Mouse (Mus musculus): ENCODE data around the gene Alpk1.

Alpk1 gene

GRCm38 (mm10) chr3:127743614-127744365 is 36.5 kb downstream of the Alpk1 start:
- DNase-seq (ENCODE audit: low spot score in 2 of 2): no peak

DNA sequence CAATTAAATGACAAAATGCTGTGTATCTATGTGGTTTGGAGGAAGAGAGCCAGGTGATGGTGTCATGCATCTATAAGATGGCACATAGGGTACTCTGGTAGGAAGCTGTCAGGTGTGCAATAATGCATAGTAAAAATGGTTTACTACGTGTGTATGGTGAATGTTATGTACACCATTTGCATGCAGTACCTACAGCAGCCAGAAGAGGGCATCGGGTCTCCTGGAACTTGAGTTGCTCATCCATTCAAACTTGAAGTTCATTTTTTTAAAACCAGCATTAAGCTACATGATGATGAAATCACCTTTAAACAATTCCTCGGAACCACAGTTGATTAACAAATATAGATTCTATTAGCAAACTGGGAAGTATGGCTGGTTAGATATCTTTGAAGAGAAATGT is 38.9 kb downstream of the Alpk1 start:
- no peak for DNase-seq (ENCODE audit: low spot score in 2 of 2)

GRCm38 (mm10) chr3:127737876-127738275 is 42.5 kb downstream of the Alpk1 start:
- no peak for DNase-seq (ENCODE audit: low spot score in 2 of 2)

DNA sequence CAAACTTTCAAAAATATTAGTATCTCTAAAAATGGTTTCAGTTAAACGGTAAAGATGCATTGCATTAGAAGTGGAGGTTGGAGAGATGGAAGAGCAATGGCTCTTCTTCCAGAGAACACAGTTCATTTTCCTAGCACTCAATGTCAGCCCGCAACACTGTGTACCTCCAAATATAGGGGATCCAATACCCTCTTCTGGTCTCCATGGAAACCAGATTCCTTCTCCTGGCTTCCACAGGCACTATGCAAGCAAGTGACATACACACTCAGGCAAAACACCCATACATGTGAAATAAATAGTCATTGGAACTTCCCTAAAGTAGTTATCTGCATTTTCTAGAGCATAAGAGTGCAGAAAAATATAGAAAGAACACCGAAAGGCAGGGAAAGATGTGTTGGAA is 44.9 kb downstream of the Alpk1 start:
- no peak for DNase-seq (ENCODE audit: low spot score in 2 of 2)

- DNase-seq (ENCODE audit: low spot score in 2 of 2): no peak
Measured at GRCm38 (mm10) chr3:127729513-127730137, 50.7 kb downstream of the Alpk1 start.

GRCm38 (mm10) chr3:127728851-127729512 is 51.3 kb downstream of the Alpk1 start:
- DNase-seq (ENCODE audit: low spot score in 2 of 2): no peak

- DNase-seq (ENCODE audit: low spot score in 2 of 2): no peak
Measured at GRCm38 (mm10) chr3:127728046-127728445, 52.3 kb downstream of the Alpk1 start.

- no peak for DNase-seq (ENCODE audit: low spot score in 2 of 2)
Measured at GRCm38 (mm10) chr3:127720948-127721347, 59.4 kb downstream of the Alpk1 start.

DNA sequence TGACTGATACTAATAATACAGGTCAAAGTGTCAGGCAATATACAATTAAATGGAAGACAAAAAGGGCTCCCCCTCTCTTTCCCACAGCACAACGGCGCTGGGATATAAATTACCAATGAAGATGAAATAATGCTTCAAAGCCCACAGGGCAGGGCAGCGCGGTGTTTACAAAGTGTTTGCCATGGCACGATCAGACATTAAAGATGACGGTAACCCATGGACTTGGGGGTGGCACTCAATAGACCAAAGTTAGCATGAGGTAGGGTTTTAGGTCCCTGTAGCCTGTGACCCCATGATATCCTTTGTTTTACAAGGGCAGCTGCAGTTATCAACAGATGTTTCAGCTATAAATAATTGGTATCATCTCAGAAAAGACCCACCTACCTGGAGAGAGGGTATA is 60.3 kb downstream of the Alpk1 start:
- no peak for DNase-seq (ENCODE audit: low spot score in 2 of 2)

DNA sequence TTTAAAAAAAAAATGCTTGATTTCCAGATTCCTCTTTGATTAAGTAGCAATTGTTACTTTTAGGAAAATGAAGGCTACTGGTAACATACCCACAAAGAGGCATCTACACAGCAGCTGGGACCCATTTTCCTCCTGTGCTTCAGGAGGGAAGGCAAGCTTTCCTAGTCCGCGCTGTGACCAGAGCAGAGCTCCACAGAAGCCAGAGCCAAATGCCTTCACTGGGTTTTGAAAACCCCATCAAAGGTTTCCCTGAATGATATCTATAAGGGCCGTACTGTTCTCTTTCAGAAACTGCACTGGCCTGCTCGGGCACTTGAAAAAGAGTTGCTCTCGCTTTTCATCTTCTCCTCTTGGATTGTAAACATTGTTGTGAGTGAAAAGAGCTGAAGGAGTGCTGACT is 60.7 kb downstream of the Alpk1 start:
- DNase-seq (ENCODE audit: low spot score in 2 of 2): no peak

GRCm38 (mm10) chr3:127716759-127717158 is 63.6 kb downstream of the Alpk1 start:
- no peak for DNase-seq (ENCODE audit: low spot score in 2 of 2)

DNA sequence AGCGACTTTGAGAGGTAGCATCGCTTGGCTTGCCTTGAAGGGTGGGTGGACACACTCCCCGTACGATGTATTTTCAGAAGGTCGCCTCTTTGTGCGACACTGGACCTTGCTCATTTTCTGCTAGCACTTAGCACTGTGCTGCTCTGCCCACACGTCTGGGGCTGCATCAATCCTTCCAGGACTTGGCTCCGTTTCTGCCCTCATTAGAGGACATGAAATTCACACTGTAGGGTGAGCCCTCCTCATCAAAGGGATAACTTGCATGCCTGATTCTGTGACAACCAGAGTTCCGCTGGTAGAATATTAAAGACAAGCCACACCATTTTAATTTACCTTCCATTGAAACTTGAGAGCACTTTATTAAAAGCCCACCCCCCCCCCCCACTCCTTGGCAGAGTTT is 67.2 kb downstream of the Alpk1 start:
- DNase-seq (ENCODE audit: low spot score in 2 of 2): no peak

GRCm38 (mm10) chr3:127711536-127711935 is 68.8 kb downstream of the Alpk1 start:
- DNase-seq (ENCODE audit: low spot score in 2 of 2): no peak

DNA sequence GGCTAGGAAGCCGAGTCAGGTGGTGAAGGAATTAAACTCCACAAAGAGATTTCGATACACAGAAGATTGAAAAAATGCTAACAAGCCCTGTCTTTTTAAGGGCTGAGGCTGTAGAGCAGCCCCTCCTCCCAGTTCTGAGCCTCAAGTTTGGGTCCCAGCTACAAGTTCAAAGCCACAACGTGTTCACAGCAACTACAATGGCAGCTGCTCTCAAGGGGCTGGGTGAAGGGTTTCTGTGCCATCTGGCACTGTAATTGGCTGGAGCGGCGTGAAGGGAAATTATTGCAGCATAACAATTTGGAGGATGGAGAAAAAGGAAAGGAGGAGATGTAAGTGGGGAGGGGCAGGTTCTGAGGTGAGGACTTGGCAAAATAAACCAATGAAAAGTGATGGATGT is 73.2 kb downstream of the Alpk1 start:
- no peak for DNase-seq (ENCODE audit: low spot score in 2 of 2)

DNA sequence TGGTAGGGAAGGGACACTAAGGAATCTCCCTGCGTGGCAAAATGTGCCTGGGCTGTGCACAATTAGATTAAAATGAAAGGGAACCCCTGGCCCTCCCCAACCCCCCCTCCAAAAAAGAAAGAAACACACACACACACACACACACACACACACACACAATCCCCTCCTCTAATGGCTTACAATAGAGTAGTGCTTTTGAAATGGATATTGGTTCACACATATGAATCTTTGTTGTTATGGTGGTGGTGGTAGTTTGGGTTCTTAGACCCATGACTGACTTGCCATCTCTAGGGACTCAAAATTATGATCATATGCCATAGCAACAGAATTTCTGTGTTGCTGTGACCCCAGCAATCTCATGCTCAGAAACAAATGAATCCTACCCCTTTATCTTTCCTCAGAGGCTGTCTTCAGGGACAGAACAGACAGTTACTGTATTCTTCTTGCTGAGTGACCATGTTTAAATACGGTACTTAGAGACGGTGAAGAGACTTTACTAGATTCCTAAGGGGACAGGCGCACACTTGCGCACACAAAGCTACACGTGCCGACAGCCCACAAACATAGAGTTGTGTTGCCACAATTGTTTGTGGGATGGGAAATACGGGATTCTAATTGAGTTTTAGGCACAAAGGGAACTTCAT is 73.8 kb downstream of the Alpk1 start:
- DNase-seq (ENCODE audit: low spot score in 2 of 2): no peak

DNA sequence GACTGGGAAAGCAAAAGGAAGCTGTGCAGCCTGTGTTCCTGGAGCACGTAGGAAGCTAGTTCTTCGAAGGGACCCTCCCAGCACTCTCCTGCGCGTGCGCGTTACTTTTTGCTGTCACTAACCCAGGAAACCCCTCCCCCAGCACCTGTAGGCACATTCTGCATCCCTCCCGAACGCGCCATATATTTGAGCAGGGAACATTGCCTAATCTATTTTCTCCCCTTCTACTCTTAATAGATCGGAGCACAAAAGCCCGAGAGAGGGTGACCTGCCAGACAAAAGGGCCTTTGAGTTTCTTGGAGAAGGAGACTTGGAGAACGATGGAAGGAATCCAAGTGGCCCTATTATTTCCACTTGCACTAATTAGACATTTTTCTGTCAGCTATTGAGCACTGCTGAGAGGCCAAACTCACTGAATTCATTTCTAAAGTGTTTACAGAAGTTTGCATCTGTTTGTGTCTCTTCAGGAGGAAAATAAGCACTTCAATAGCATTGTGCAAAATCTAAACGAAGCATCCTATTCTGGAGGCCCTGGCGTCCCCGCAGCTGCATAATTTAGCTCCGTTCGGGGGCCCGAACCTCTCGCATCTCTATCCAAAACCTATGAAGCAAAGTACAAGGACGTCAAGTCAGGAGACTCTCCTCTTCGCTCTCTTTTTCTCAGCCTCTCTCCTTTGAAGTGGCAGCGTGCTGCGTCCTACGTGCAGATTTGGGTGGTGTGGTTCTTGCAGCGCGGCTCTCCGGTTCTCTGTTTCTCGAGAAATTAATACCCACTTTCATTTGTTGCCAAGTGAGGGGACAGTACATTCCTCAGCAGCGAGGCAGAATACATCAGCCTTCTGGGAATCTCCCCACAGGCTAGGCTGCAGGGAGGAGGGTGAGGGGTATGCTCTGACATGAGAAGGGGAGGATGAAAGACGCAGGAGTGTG is 74.5 kb downstream of the Alpk1 start:
- DNase-seq (ENCODE audit: low spot score in 2 of 2): peak; percentile 7 to 20

DNA sequence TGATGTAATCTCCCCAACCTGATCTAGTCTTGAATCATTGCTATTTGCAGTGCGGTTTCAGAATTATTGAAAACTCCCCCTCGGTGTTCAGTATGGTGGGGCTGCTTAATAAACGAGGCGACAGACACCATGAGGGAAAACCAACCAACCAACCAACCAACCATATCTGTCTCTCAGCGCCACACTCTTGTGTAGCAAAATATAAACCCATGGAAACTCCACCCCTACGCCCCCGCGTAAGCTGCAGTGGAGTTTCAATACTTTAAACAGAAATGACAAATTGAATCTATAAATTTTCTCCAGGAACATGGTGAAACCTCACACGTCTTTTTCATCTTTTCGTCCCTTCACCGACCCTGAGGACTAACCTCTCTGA is 75.2 kb downstream of the Alpk1 start:
- DNase-seq (ENCODE audit: low spot score in 2 of 2): no peak

DNA sequence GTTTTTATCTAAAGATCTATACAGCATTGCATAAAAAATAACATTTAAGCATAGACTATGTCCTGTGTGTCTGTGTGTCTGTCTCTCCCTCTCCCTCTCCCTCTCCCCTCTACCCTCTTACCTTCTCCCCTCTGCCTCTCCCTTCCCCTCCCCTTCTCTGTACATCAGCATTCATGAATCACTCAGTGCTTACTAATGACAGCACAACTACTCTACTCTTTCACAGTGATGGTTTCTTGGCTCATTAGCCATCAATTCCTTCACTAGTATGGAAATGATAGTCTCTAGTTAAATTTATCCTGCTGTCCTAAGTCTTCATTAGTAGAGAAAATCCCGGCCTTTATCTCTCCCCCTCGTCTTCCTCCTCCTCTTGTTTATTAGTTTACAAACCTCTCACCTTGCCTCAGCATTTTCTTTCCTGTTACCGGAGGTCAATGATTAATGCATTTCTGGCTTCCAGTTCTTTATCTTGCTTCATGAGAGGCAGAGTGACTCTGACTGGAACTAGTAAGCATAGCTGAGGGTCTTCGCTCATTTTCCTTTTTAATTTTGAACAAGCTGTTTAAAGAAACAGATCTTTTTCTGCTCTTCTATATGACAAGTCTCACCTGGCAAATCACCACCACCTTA is 79.0 kb downstream of the Alpk1 start:
- DNase-seq (ENCODE audit: low spot score in 2 of 2): no peak

DNA sequence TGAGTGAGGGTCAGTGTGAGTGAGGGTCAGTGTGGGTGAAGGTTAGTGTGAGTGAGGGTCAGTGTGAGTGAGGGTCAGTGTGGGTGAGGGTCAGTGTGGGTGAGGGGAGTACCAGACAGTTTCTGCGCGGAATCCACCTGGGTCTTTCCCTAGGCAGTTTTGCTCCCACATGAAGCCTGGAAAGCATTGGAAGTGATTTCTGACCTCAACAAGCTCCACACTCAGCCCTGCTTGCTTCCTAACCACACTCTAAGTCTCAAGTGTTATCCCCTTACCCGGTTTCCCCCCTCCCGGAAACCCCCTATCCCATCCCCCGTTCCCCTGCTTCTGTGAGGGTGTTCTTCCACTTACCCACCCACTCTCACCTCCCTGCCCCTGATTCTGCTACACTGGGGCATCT is 81.7 kb downstream of the Alpk1 start:
- no peak for DNase-seq (ENCODE audit: low spot score in 2 of 2)

DNA sequence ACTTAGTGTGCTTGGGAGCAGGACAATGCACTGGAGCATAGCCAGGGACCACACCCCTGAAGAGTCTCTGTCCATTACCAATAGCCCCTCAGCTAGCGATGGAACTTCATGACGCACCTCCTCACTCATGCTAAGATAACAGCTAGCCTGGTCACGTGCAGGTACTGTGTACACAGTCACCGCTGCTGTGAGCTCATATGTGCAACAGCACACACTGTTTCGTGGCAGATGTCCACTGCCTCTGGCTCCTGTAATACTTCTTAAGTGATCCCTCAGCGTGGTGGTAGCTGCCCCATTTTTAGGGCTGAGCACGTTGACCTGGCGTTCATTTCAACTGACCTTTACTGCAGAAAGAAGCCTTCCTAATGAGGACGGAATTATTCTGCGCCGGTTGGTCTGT is 83.8 kb downstream of the Alpk1 start:
- DNase-seq (ENCODE audit: low spot score in 2 of 2): no peak
